Mouse (Mus musculus) neutrophil, adult 65 days (primary cell): ENCODE measurements around the gene Panx1. TPM values are rescaled to one million over a fixed set of nuclear protein-coding genes. Genes with fewer than 3 reads are reported as not detected.

Source experiments
- total RNA-seq: library from RNA; stranded (reverse); gene quantifications from 2 replicates; pipeline ENCODE4 v1.2.4, GENCODE M21; 2023

Panx1 gene
- 7.1 and 7.9 TPM in 2 replicates for total RNA-seq

DNA sequence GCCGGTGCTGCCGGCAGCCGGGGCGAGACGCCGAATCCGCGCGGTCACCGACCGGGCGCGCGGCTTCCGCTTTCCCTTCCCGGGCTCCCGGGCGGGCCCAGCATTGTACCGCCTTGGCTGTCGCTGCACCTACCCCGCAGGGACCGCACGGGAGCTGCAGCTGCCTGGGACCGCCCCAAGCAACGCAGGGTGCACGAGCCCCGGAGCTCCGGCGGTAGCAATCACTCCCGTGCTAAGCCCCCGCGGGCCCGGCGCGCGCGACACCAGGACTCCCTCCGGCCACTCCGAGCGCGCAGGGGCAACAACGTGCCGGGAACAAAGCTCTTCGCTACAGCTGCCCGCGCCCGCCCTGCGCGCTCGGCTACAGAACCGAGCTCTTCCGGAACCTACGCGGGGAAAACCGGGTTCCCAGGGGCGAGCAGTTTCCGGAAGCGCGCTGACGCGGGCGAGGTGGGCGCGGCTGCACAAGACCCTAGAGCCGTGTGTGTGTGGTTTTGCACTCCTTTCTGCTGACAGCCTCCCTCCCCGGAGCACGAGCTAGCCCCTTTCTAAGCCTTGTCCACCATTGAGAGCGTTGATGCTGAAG is at the start of gene Panx1:
Gene Panx1, minus strand, starts transcription at position 395 of the 586 bp plus-strand sequence.

Other genes starting within 250 kb of the Panx1 start
- gene Gpr83, start 185.3 kb downstream of the Panx1 start, total RNA-seq = not detected in 2 replicates
- gene Izumo1r, start 141.5 kb downstream of the Panx1 start, total RNA-seq = not detected in 2 replicates
- gene Hephl1, start 66.6 kb upstream of the Panx1 start, total RNA-seq = not detected in 2 replicates
- gene Vstm5, start 193.6 kb upstream of the Panx1 start, total RNA-seq = not detected in 2 replicates
- 26.9 and 28.2 TPM in 2 replicates for gene Med17, start 234.5 kb upstream of the Panx1 start, total RNA-seq